Mouse (Mus musculus): ENCODE data around the gene Meioc. TPM values are rescaled to one million over a fixed set of nuclear protein-coding genes. Genes with fewer than 3 reads are reported as not detected.

The Meioc gene
- 0.20 and 0.26 TPM in 2 replicates for polyA plus RNA-seq (2016; fragmentation: Nextera tagmentation; extraction: Ambion mirVana)

DNA sequence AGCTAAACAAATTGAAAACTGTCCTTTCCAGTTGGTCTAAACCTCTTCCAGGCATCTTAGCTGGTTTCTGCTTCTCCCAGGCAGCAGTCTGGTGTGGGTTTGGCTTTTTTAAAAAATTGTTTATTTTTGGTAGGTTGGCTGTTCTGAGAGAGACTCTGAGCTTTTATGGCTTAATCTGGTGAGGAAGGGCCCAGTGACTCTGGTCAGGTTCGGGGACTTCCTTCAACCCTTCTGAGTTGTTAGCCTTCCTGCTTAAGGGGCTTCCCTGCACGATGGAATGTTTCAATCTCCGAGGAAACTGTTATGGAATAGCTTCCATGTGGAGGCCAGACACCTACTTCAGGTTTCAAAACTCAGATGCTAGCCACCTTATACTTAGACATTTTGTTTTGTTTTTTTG lies at the start of gene Meioc:
Gene Meioc, plus strand, starts transcription at position 301 of the 400 bp plus-strand sequence.
- Histone ChIP-seq H3K9ac (no peak within 1 kb of the TSS), H3K4me1 (0 out of 2 replicates have a peak, but pooled peaks cover 6% of the 10 kb centered on the region)
- 63% methylated on average over 3 of the region's 3 CpGs for WGBS (ENCODE audit: insufficient replicate concordance)

DNA sequence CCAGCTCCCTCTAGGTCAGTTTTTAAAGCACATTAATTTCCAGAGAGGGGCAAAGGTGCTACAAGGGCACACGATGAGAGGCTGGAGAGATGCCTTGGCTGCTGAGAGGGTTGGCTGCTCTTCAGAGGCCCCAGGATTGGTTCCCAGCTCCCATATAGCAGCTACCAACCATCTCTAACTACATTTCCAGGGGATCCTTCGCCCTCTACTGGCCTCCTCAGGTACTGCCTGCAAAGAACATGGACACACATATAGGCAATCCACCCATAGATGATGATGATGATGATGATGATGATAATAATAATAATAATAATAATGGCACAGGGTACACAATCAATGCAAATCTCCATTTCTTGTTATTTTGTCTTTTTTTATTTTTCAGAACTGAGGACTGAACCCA lies 44.1 kb upstream of the Meioc start:
- no peak overlapping the region for H3K27ac ChIP-seq
- no peaks in the 10 kb centered on the region for H3K36me3 ChIP-seq
- H3K4me3 ChIP-seq, result no peak overlapping the region
- H3K9me3 ChIP-seq (replicated peaks), result peaks cover 5% of the 10 kb centered on the region
- no peak overlapping the region for H3K4me2 ChIP-seq
- H3K27me3 ChIP-seq (replicated peaks), result no peaks in the 10 kb centered on the region; the same call in 1 of the 2 replicates
- no peak overlapping the region for H3K9ac ChIP-seq
- WGBS (ENCODE audit: insufficient replicate concordance), result 45% methylated on average over 2 of the region's 2 CpGs
- peaks cover 11% of the 10 kb centered on the region; the same call in 1 of the 2 replicates for H3K4me1 ChIP-seq
- no peak for ATAC-seq

More for the DNA sequence above, at the start of gene Meioc:
- Histone ChIP-seq H3K27ac (no peak within 1 kb of the TSS), H3K9me3 (replicated peaks) (peaks cover 11% of the 10 kb centered on the region; the same call in 1 of the 2 replicates), H3K27me3 (replicated peaks) (peaks cover 61% of the 10 kb centered on the region), H3K4me2 (no peak within 1 kb of the TSS), H3K4me3 (no peak within 1 kb of the TSS), H3K36me3 (no peaks in the 10 kb centered on the region)
- no peak for ATAC-seq

DNA sequence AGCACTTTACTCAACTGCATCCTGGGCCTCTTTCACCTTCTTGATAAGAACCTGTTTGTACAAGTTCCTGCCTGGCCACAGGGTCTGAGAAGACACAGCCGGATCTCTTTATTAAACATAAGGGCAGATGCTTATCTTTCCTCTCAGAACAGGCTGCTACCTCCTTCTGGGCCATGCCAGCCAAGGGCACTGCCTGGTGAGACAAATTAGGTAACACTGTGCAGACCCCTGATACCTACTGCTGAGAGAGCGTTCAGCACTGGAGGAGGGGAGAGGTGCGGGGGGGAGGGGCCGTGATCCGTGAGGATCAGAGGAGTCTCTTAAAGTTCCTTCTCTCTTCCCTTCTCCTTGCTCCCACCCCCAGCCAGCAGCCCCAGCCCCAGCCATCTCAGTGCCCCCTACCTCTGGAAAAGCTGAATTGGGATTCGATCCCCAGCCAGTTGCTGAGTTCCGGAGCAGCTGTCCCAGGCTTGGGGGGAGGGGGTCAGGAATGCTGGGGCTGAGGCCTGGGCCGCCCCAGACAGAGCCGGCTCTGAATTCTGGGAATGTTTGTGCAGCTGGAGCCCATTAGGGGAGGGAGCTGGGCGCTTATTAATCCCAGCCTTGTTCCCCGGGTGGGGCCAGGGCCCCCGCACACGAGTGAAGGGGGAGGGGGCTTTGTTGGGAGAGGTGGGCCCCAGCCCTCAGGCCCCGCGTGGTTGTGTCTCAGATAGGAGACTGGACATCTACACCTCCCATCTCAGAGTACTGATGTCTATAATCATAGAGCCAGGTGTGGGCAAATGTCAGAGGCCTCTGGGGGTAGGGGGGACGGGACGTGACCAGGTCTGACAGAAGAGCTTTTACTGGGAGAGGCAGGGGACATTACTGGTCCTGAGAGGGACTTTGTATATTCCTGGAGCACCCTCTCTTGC lies 39.4 kb upstream of the Meioc start:
- H3K4me1 ChIP-seq, result peaks cover 13% of the 10 kb centered on the region; the same call in 1 of the 2 replicates
- peaks cover 5% of the 10 kb centered on the region for H3K9me3 ChIP-seq (replicated peaks)
- 0 out of 2 replicates have a peak overlapping the region, but pooled peaks have one; percentile 10 for H3K9ac ChIP-seq
- peaks cover 4% of the 10 kb centered on the region; the same call in 1 of the 2 replicates for H3K27me3 ChIP-seq (replicated peaks)
- H3K36me3 ChIP-seq, result no peaks in the 10 kb centered on the region
- peak overlapping the region; percentile 24 for H3K4me2 ChIP-seq
- H3K27ac ChIP-seq, result peak overlapping the region; percentile 60
- ATAC-seq, result peak; percentile 37; the same call in 1 of the 2 replicates
- WGBS (ENCODE audit: insufficient replicate concordance), result 36% methylated on average over 15 of the region's 17 CpGs
- no peak overlapping the region for H3K4me3 ChIP-seq

DNA sequence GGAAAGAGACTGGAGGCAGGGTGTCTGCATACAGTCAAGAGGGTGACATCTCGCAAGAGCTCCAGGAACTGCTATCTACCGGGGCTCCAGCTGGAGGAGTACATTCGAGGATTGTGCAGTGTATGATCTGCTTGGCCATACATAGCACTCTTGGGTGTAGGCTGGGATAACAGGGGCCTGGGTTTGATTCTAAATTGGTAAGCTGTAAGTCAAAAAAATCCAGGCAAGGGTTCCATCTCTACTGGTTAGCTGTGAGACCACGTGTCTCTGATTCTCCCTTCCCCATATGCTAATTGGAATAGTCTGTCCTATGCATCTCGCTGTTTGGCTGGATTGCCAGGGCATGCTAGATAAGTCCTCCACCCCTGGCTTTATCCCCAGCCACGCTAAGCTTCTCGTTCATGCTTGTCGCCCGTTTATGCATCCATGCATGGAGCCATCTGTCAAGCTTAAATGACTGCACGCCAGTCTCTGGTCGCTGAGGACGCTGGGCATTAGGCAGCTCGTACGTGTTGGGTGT lies 38.6 kb upstream of the Meioc start:
- Histone ChIP-seq H3K27ac (peak overlapping the region; percentile 60), H3K4me3 (no peak overlapping the region), H3K4me1 (peaks cover 13% of the 10 kb centered on the region; the same call in 1 of the 2 replicates), H3K27me3 (replicated peaks) (peaks cover 4% of the 10 kb centered on the region; the same call in 1 of the 2 replicates), H3K36me3 (no peaks in the 10 kb centered on the region), H3K4me2 (peak overlapping the region; percentile 24; the same call in 1 of the 2 replicates), H3K9me3 (replicated peaks) (no peaks in the 10 kb centered on the region), H3K9ac (no peak overlapping the region)
- no peak for ATAC-seq
- 56% methylated on average over 14 of the region's 14 CpGs for WGBS (ENCODE audit: insufficient replicate concordance)

DNA sequence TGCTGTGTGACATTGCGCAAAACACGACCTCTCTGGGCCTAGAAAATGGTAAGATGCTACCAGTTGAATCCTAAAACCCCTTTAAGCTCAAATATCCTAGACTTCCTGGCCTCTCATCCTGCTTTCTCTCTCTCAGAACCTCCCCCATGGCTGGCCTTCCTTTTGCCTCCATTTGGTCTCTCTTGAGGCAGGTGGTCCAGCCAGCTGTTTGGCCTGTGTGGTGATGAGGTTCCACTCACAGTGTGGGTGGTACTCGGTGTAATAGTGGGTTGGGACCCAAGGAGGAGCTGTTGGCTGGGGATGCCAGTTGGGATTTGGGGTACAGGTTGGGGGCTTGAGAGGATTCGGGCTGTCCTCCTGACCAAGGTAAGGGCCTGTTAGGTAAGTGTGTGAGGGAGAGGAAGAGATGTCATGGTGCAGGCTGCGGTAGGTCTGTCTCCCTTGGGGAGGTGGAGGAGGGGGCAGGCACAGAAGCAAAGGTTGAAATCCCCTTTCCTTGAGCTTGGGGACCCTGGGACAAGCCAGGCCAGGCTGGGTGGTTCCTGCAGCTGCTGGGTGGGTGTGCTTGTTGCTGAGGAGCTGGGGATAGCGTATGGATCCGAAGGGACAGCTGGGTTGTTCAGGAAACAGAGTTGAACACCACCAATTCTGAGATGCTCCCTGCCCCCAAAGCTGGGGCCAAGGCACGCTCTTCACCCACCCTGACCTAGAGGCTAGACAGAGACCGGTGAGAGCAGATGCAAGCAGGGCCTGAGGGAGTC lies 36.2 kb upstream of the Meioc start:
- Histone ChIP-seq H3K9ac (no peak overlapping the region), H3K4me2 (no peak overlapping the region), H3K27me3 (replicated peaks) (peaks cover 22% of the 10 kb centered on the region), H3K4me3 (no peak overlapping the region), H3K4me1 (peaks cover 25% of the 10 kb centered on the region; the same call in 1 of the 2 replicates), H3K9me3 (replicated peaks) (no peaks in the 10 kb centered on the region), H3K27ac (no peak overlapping the region), H3K36me3 (no peaks in the 10 kb centered on the region)
- WGBS (ENCODE audit: insufficient replicate concordance), result 69% methylated on average over 9 of the region's 9 CpGs
- no peak for ATAC-seq

DNA sequence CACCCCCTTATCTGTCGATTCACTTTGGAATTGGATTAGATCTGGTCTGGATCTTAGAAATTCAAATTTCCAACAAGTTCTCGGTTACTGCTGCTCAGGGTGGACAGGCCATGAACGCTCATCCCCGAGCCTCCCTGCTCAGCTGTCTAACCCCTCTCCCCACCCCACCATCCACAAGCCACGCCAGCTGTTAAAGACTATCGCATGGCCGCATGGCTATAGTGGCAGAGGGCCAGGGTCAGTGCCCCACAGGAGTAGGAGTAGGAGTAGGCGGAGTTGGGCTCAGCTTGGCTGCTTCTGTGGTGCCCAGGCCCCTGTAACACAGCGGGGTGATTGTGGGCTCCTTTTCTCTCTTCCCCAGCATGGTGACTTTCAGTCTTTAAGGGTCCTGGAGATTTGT lies 35.0 kb upstream of the Meioc start:
- Histone ChIP-seq H3K36me3 (no peaks in the 10 kb centered on the region), H3K4me1 (peaks cover 35% of the 10 kb centered on the region), H3K4me2 (no peak overlapping the region), H3K27ac (no peak overlapping the region), H3K27me3 (replicated peaks) (peaks cover 34% of the 10 kb centered on the region), H3K4me3 (no peak overlapping the region), H3K9me3 (replicated peaks) (no peaks in the 10 kb centered on the region), H3K9ac (no peak overlapping the region)
- no peak for ATAC-seq
- 75% methylated on average over 9 of the region's 9 CpGs for WGBS (ENCODE audit: insufficient replicate concordance)

DNA sequence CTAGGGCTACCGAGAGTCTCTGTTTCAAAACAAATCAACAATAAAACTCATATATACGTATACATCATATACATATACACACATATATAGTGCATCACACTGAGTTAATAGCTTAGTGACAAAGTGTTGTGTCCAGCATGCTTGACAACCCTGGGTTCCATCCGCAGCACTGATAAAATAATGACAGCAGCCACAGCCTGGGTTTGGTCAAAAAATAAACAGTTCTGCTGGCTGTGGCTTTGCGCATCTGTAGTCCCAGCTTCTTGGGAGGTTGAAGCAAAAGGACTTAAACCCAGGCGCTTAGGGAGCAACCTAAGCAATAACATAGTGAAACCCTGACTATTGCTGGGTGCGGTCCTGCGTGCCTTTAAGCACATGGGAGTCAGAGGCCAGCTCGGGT lies 34.1 kb upstream of the Meioc start:
- H3K36me3 ChIP-seq, result no peaks in the 10 kb centered on the region

DNA sequence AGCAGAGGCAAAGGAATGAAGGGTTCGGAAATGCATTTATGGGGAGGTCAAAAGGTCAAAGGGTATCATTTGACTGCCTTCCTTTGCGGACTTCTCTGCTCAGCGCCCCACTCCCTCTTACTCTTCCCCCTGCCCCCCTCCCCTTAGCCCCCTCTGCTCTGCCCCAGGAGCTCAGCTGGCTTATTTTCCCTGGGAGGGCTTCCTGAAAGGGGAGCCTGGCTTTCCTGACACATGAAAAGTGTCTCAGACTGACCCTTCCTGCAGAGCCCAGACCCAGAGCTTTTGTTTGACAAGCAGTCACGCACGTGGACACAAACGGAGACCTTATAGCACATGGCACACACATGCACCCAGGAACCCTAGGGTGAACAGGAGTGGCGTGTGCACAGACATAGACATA lies 32.8 kb upstream of the Meioc start:
- WGBS (ENCODE audit: insufficient replicate concordance), result 37% methylated on average over 7 of the region's 7 CpGs
- H3K36me3 ChIP-seq, result no peaks in the 10 kb centered on the region
- peaks cover 24% of the 10 kb centered on the region for H3K4me1 ChIP-seq
- no peak overlapping the region for H3K4me2 ChIP-seq
- H3K27ac ChIP-seq, result no peak overlapping the region
- H3K9ac ChIP-seq, result no peak overlapping the region
- no peak overlapping the region for H3K4me3 ChIP-seq
- H3K27me3 ChIP-seq (replicated peaks), result peaks cover 38% of the 10 kb centered on the region
- no peak for ATAC-seq
- no peaks in the 10 kb centered on the region for H3K9me3 ChIP-seq (replicated peaks)

More for the DNA sequence above, 34.1 kb upstream of the Meioc start:
- Histone ChIP-seq H3K27me3 (replicated peaks) (peaks cover 39% of the 10 kb centered on the region), H3K9ac (no peak overlapping the region), H3K4me2 (no peak overlapping the region), H3K9me3 (replicated peaks) (no peaks in the 10 kb centered on the region), H3K4me1 (peaks cover 26% of the 10 kb centered on the region), H3K4me3 (no peak overlapping the region), H3K27ac (no peak overlapping the region)
- no peak for ATAC-seq
- 62% methylated on average over 8 of the region's 8 CpGs for WGBS (ENCODE audit: insufficient replicate concordance)

DNA sequence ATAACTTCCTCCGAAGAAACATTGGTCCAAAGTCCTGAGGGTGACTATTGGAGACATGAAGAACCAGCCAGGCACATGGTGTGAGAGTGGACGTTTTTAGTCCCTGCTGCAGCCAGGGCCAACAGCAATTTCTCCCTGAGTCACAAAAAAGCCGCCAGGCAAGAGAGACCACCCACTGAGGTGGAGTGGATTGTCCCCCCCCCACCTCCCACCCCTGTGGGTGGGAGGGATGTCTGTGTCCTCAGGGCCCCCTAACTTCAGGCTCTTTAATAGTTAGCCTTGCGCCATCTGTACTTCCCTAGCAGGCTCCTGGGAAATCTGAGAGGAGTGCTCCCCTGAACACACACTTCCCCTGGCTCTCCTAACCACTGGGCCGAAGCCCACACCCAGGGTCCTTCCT lies 32.3 kb upstream of the Meioc start:
- Histone ChIP-seq H3K27me3 (replicated peaks) (peaks cover 38% of the 10 kb centered on the region), H3K9me3 (replicated peaks) (no peaks in the 10 kb centered on the region), H3K9ac (no peak overlapping the region), H3K4me1 (peaks cover 24% of the 10 kb centered on the region), H3K36me3 (no peaks in the 10 kb centered on the region), H3K4me3 (no peak overlapping the region), H3K4me2 (no peak overlapping the region), H3K27ac (no peak overlapping the region)
- no peak for ATAC-seq
- WGBS (ENCODE audit: insufficient replicate concordance), result 59% methylated on average over 5 of the region's 5 CpGs

DNA sequence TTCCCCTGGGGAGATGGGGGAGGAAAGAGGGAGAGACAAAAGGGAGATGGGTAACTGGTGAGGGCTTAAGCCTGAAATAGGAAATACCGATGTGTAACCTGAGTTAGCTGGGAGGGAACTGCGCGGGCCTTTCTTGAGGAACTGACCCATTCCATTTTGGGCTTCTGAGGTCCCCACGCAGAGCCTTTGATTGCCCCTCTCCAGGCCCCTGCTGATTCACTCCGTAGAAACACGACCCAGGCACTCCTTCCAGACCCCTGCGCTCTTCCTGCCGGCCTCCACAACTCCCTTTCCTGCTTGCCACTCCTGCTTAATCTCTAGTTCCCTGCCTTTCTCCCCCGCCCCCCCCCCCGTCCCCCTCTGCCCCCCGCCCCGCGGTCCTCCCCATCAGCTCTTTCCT lies 30.8 kb upstream of the Meioc start:
- 10% methylated on average over 11 of the region's 13 CpGs for WGBS (ENCODE audit: insufficient replicate concordance)

DNA sequence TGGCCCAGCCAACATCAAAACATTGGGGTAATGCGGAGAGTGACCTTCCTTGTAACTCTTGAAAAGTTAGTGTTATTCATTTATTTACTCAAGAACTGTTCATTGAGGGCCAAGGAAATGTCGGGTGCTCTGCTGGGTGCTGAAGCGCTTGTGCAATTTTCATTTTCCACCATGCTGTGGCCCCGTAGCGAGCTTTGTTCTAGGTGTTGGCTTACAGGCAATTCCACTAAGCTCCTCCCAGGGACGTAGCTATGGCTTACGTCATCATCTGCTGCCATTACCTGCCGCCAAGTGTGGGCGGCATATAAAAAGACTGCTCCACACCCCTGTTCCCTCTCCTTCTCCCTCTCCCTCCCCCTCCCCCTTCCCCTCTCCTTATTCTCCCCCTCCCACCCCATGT lies 30.1 kb upstream of the Meioc start:
- Histone ChIP-seq H3K9ac (no peak overlapping the region), H3K4me1 (peaks cover 24% of the 10 kb centered on the region), H3K4me2 (peak overlapping the region; percentile 58), H3K36me3 (no peaks in the 10 kb centered on the region), H3K27ac (no peak overlapping the region), H3K4me3 (peak overlapping the region; percentile 25), H3K27me3 (replicated peaks) (peaks cover 44% of the 10 kb centered on the region), H3K9me3 (replicated peaks) (no peaks in the 10 kb centered on the region)
- WGBS (ENCODE audit: insufficient replicate concordance), result 20% methylated on average over 9 of the region's 9 CpGs
- ATAC-seq, result no peak

More for the DNA sequence above, 30.8 kb upstream of the Meioc start:
- Histone ChIP-seq H3K9ac (no peak overlapping the region), H3K4me1 (peaks cover 24% of the 10 kb centered on the region), H3K27ac (no peak overlapping the region), H3K27me3 (replicated peaks) (peaks cover 42% of the 10 kb centered on the region), H3K36me3 (no peaks in the 10 kb centered on the region), H3K4me3 (peak overlapping the region; percentile 25; the same call in 1 of the 2 replicates), H3K9me3 (replicated peaks) (no peaks in the 10 kb centered on the region), H3K4me2 (peak overlapping the region; percentile 58)
- no peak for ATAC-seq
